Mouse (Mus musculus) lung, embryonic 15.5 days (tissue): ENCODE measurements at regions not wholly inside any gene's neighbourhood (a gene's known extent, or its start where the extent isn't known, plus 50 kb on each side); places are given as distances from the start of the nearest gene placed in this dataset. TPM values are rescaled to one million over a fixed set of nuclear protein-coding genes. Genes with fewer than 3 reads are reported as not detected.

Experiments used
- ATAC-seq: fragments of 200-750 bp; cut with Nextera tagmentation; 2 replicates; pipeline ENCODE4 v1.8.0; 2017; ENCODE audit warnings: moderate number of reproducible peaks, borderline replicate concordance; ENCODE audit not compliant: low FRiP score, low TSS enrichment; ENCODE audit errors: extremely low read depth
- H3K27ac ChIP-seq: fragments of 300-500 bp; sonication (generic); 2 replicates; pipeline ENCODE4 v1.5.1; 2015; ENCODE audit warnings: moderate library complexity, mild to moderate bottlenecking, inconsistent platforms
- H3K27me3 ChIP-seq: fragments of 300-500 bp; sonication (generic); 2 replicates; pipeline ENCODE4 v1.6.1; 2015; ENCODE audit warnings: inconsistent platforms
- H3K36me3 ChIP-seq: fragments of 300-500 bp; sonication (generic); 2 replicates; pipeline ENCODE4 v1.6.1; 2015; ENCODE audit warnings: inconsistent platforms
- H3K4me1 ChIP-seq: fragments of 300-500 bp; sonication (generic); 2 replicates; pipeline ENCODE4 v1.6.1; 2015; ENCODE audit warnings: inconsistent platforms
- H3K4me2 ChIP-seq: fragments of 300-500 bp; sonication (generic); 2 replicates; pipeline ENCODE4 v1.6.1; 2015; ENCODE audit warnings: inconsistent platforms, mild to moderate bottlenecking, moderate library complexity
- H3K4me3 ChIP-seq: fragments of 300-500 bp; sonication (generic); 2 replicates; pipeline ENCODE4 v1.5.1; 2015; ENCODE audit warnings: mild to moderate bottlenecking, inconsistent platforms
- H3K9ac ChIP-seq: fragments of 300-500 bp; sonication (generic); 2 replicates; pipeline ENCODE4 v1.6.1; 2015; ENCODE audit warnings: inconsistent platforms
- H3K9me3 ChIP-seq: fragments of 300-500 bp; sonication (generic); 2 replicates; pipeline ENCODE4 v1.6.1; 2016; ENCODE audit warnings: inconsistent platforms
- WGBS: fragments of 180-500 bp; shearing (Covaris S2); methylation state at CpG from one replicate; pipeline ENCODE4 v1.1.7; 2015; 5-methylcytosine and 5-hydroxymethylcytosine counted together
- microRNA-seq: library from miRNA; unstranded; fragments of <30 nt; microRNA quantifications from one replicate; pipeline ENCODE4, GENCODE M21; 2016

- 70% methylated on average over 2 of the region's 2 CpGs for WGBS
- Histone ChIP-seq H3K36me3 (no peaks in the 10 kb centered on the region), H3K27ac (no peak overlapping the region), H3K4me1 (no peaks in the 10 kb centered on the region), H3K4me2 (no peak overlapping the region), H3K27me3 (no peaks in the 10 kb centered on the region), H3K9me3 (no peaks in the 10 kb centered on the region), H3K4me3 (no peak overlapping the region), H3K9ac (no peak overlapping the region)
- ATAC-seq, result no peak
Observed at GRCm38 (mm10) chr1:144926136-144926535, 150.9 kb upstream of the Rgs18 start.

- no peak for ATAC-seq
- no peak overlapping the region for H3K4me3 ChIP-seq
- no peaks in the 10 kb centered on the region for H3K27me3 ChIP-seq
- H3K4me1 ChIP-seq, result no peaks in the 10 kb centered on the region
- H3K4me2 ChIP-seq, result no peak overlapping the region
- no peak overlapping the region for H3K9ac ChIP-seq
- H3K36me3 ChIP-seq, result no peaks in the 10 kb centered on the region
- H3K27ac ChIP-seq, result no peak overlapping the region
- WGBS, result 88% methylated on average over 5 of the region's 5 CpGs
- H3K9me3 ChIP-seq, result no peaks in the 10 kb centered on the region
Observed at GRCm38 (mm10) chr1:144916568-144916967, 141.3 kb upstream of the Rgs18 start.

- 35% methylated on average over 3 of the region's 3 CpGs for WGBS
- no peak overlapping the region for H3K4me2 ChIP-seq
- no peak overlapping the region for H3K9ac ChIP-seq
- H3K4me3 ChIP-seq, result no peak overlapping the region
- ATAC-seq, result peak; percentile 39; the same call in 1 of the 2 replicates
- no peak overlapping the region for H3K27ac ChIP-seq
- H3K9me3 ChIP-seq, result no peaks in the 10 kb centered on the region
- no peaks in the 10 kb centered on the region for H3K36me3 ChIP-seq
- no peaks in the 10 kb centered on the region for H3K4me1 ChIP-seq
- no peaks in the 10 kb centered on the region for H3K27me3 ChIP-seq
Observed at GRCm38 (mm10) chr1:144902987-144903386, 127.8 kb upstream of the Rgs18 start.

- Histone ChIP-seq H3K4me2 (no peak overlapping the region), H3K9me3 (no peaks in the 10 kb centered on the region), H3K27ac (no peak overlapping the region), H3K9ac (no peak overlapping the region), H3K4me1 (no peaks in the 10 kb centered on the region), H3K4me3 (no peak overlapping the region), H3K27me3 (no peaks in the 10 kb centered on the region), H3K36me3 (no peaks in the 10 kb centered on the region)
- ATAC-seq, result no peak
- 69% methylated on average over 2 of the region's 2 CpGs for WGBS
Observed at GRCm38 (mm10) chr1:144883633-144884032, 108.4 kb upstream of the Rgs18 start.

- no peaks in the 10 kb centered on the region for H3K4me1 ChIP-seq
- H3K4me2 ChIP-seq, result no peak overlapping the region
- H3K4me3 ChIP-seq, result no peak overlapping the region
- no peak overlapping the region for H3K9ac ChIP-seq
- no peak for ATAC-seq
- no peaks in the 10 kb centered on the region for H3K36me3 ChIP-seq
- no peak overlapping the region for H3K27ac ChIP-seq
- WGBS, result 61% methylated on average over 1 of the region's 1 CpGs
- H3K27me3 ChIP-seq, result no peaks in the 10 kb centered on the region
- no peaks in the 10 kb centered on the region for H3K9me3 ChIP-seq
Observed at GRCm38 (mm10) chr1:144862133-144862532, 86.9 kb upstream of the Rgs18 start.

Small RNAs in the stretch of these regions (microRNA-seq; reads per million reads assigned to microRNA genes)
- not detected for gene Gm25708
